Mouse (Mus musculus) cerebellum, postnatal 10 days (tissue): ENCODE data around the gene Hist1h3g.
A peak's percentile ranks its signal among the peaks of the same experiment; 100 is the strongest.

Source experiments
- DNase-seq, 2 experiments: peaks; one replicate each; pipeline ENCODE4 v3.0.0; 2021; ENCODE audit warnings: mixed read lengths in 2 of 2

Hist1h3g gene

DNA sequence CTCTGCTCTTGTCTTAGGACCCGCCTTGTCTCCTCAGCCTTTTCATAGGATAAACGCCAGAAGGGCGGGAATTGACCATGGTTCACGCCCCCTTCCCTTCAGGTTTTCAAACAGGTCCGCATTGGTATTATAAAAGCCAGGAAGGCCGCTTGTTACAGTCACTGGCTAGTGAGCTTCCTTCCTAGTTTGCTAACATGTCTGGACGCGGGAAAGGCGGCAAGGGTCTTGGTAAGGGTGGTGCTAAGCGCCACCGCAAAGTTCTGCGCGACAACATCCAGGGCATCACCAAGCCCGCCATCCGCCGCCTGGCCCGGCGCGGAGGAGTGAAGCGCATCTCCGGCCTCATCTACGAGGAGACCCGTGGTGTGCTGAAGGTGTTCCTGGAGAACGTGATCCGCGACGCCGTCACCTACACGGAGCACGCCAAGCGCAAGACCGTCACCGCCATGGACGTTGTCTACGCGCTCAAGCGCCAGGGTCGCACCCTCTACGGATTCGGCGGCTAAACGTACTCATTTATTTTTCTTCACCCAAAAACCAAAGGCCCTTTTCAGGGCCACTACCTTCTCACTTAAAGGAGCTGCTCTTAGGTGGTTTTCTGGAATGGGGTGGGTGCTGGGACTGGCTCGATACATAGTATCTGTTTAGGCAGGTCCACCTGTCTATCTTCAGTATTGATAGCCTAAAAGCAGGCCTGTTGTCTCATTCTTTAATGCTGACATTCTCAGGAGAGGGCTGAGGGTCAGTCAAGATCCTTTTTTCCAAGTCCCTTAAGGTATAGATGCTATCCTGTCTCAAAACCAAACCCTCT, 46.4 kb downstream of the Hist1h3g start, which contains the start of gene Hist1h4d:
Hist1h4d (plus strand) TSS at position 191 of the 811 bp plus-strand sequence.
- DNase-seq, result peak; percentile 98 to 99

DNA sequence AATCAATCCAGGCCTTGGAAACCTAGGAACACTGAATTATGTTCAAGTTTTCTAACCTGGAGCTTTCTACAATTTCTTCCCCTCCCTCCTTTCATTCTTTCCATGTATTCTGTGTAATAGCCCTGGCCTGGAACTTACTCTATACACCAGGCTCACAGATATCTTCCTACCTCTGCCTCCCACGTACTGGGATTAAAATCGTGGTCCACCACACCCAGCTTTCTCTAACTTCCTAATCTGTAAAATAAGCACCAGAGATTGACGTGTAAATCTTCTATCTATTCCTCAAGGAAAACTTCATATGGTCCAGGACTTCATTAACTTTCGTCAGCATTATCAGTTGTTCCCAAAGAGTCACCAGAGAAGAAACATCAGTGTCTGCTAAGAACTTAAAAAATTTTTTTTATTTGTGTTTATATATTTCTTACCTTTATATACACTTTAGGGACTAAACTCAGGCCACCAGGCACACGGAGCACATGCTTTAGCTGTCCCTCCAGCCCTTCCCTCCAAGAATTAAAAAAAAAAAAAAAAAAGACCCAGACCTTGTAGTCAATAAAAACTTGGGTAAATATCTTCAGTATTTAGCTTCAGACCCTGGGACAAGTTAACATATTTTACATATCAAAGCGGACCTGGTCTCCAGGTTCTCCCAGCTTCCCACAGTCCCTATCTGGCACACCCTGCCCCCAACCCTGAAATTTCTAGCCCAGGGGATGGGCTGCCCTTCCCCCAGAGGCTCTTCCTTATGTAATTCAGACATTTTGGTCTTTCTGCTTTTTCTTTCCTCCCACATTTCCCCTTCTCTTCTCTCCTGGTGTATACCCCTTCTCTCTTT, 47.2 kb downstream of the Hist1h3g start:
- DNase-seq, result no peak

DNA sequence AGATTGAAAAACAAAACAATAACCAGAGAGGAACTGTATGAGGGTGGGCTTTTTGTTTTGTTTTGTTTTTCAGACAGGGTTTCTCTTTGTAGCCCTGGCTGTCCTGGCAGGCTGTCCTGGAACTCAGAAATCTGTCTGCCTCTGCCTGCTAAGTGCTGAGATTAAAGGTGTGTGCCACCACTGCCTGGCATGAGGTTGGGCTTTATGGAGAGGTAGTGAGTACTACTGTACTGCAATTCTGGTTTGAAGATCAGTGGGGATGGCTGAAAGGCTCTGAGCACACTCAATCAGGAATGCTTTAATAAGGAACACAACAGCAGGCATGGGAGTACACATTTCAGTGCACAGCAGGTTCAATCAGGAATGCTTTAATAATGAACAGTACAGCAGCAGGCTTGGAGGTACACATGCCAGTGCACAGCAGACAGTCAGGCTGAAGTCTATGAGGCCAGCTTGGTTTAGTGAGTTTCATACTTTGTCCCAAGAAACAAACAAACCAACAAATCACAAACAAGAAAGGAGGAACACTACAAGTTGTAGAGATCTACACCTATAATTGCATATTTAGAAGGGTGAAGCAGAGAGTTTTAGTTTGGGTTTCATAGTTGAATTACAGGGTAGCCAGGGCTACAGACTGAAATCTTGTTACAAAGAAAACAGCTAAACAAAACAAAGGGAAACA, 48.3 kb downstream of the Hist1h3g start:
- DNase-seq, result no peak

DNA sequence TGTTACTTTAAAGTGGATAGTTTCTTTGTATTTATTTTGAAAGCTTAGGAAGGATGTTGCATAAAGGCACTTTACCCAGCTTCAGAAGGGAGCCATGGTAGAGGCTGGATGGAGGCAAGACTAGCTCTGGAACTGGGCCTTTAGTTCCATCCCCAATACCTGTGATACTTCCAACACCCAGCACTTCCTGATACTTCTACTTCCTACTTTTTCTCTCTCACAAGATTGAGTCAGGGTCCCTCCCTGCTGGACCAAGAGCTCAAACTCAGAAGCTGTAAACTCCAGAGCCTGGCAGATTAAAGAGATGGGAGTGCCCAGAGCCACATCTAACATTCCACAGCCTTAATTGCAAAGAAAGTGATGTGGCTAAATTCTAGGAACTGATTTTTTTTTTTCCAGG, 49.1 kb downstream of the Hist1h3g start:
- DNase-seq, result no peak

DNA sequence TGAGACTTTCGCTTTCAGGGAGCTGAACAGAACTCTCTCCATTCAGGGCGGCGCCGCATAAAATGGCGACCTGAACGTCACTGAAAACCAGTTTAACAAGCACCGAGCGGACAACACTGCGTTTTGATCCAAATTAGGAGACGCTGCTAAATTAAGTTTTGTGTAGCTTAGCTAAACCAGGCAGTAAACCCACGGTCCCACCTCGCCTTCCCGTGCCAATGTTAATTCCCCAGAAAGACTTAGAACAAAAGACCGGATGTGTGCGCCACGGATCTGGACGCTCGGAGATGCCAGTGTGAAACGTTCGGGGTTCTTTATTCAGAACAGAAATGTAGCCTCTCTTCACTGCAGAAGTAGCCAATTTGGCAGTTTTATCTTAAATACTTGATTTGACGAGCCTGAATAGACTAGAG, 49.8 kb downstream of the Hist1h3g start:
- DNase-seq, result peak; percentile 63 to 72
